Mouse (Mus musculus) induced T-regulatory cell, adult 2 months (primary cell): Measurements from ENCODE around the gene Lrrc47.

Experiments
- DNase-seq: peaks from one replicate; pipeline ENCODE4 v3.0.0-alpha.2; 2012; ENCODE audit warnings: low read depth

Gene Lrrc47

GRCm38 (mm10) chr4:154023754-154024601 is 12.4 kb downstream of the Lrrc47 start:
- no peak for DNase-seq

DNA sequence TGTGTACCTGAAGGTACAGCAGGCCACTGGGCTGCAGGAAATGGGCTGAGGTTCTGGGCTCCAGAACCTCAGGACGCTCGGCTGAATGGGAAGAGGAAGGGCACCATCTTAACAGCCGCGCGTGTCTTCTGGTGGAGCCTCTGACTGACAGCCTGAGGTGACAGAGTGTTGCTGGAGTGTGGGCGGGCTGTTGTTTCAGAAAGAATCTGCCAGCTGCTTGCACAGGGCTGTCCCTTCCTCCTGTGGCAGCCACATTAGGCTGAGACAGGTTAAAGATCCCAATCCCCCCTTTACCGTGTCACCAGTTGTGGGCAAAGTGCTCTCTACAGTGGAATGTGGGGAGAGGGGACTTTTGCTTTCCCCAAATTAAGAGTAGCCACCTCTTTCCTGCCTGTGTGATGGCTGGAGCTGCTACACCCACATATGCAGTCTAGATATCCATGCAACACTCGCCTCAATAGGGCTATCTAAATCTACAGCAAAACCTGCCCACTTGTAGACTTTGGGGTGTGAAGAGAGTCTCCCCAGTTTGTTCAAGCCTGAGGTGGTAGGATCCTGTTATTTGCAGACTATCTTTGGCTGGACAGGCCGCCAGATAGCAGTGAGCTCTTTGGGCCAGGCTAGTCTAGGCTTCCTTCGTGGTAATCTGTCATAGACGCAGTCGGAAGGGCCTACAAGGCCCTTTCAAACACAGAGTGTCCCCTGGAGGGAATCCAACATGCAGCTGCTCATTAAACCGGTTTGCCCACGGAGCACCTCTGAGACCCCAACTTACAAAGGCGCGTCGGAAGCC is 13.4 kb downstream of the Lrrc47 start:
- no peak for DNase-seq

GRCm38 (mm10) chr4:154025641-154026440 is 14.3 kb downstream of the Lrrc47 start, which contains the start of gene Smim1:
TSS of gene Smim1 (minus strand) at chr4:154026230.
- peak; percentile 20 for DNase-seq

- DNase-seq = no peak
Observed at GRCm38 (mm10) chr4:154026441-154026761, 14.9 kb downstream of the Lrrc47 start.

GRCm38 (mm10) chr4:154028066-154028465 is 16.5 kb downstream of the Lrrc47 start:
- DNase-seq = no peak

GRCm38 (mm10) chr4:154028646-154029045 is 17.1 kb downstream of the Lrrc47 start:
- DNase-seq = peak; percentile 52

- DNase-seq = no peak
Observed at GRCm38 (mm10) chr4:154037123-154037522, 25.6 kb downstream of the Lrrc47 start.

DNA sequence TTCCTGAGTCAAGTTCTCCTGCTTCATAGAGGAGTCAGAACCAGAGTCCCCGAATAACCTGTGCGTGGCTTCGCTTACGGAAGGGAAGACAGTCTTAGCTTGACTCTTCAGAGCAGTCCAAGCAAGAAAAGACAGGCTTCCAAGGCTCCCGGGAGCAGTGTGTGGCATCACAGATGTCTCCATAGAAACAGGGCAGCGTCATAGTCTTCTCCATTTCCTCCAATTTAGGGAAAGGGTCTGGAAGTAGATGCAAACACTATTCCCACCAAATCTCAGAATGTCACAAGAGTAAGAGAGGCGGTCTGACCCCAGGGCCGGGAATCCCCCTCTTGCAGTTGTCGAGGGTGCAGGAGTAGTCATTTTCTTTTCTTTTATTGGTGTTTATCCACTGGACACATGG is 31.0 kb downstream of the Lrrc47 start, which contains the start of gene Ccdc27:
Gene Ccdc27 (minus strand): TSS at position 101 of the 400 bp plus-strand sequence.
- DNase-seq = no peak

- no peak for DNase-seq
Observed at GRCm38 (mm10) chr4:154045837-154046236, 34.3 kb downstream of the Lrrc47 start.

- no peak for DNase-seq
Observed at GRCm38 (mm10) chr4:154051401-154051800, 39.9 kb downstream of the Lrrc47 start.

GRCm38 (mm10) chr4:154053065-154053464 is 41.5 kb downstream of the Lrrc47 start:
- no peak for DNase-seq

- DNase-seq = no peak
Observed at GRCm38 (mm10) chr4:154055482-154055881, 44.0 kb downstream of the Lrrc47 start.

GRCm38 (mm10) chr4:154056046-154056445 is 44.5 kb downstream of the Lrrc47 start:
- no peak for DNase-seq

DNA sequence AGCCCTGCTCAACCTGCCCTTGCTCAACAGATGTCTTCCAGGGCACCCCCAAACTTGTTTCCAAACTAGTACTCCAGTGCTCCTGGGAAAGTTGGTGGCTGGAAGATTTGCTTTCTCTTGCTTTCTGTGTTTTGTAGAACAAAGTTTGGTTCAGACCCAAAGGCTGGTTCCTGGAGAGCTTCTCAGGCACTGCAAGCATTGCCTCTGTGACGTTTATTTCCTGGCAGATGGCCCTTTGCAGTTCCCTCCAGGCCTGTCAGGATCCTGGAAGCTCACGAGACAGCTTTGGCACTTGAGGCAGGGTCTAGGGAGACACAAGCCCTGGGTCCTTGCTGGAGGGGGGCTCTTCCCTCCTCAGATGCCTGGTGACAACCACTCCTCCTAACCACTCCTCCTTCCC is 45.1 kb downstream of the Lrrc47 start:
- DNase-seq = no peak

DNA sequence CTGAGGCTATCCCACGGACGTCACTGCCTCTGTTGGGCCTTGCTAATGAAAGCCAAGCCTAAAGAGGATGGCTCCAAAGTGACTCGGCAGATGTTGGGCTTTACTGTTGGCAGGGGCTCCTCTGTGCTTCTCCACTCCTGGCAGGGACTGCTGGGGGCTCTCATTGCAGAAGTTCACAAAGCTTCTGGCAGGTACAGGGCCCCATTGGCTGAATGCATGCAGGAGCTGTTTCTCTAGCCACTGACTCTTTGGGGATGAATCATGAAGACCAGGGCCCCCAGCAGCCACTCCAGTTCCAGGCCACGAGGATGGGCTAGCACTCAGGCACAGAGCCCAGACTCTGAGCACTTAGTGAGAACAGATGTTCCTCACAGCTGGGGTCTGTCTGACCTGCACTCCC is 46.2 kb downstream of the Lrrc47 start:
- no peak for DNase-seq

DNA sequence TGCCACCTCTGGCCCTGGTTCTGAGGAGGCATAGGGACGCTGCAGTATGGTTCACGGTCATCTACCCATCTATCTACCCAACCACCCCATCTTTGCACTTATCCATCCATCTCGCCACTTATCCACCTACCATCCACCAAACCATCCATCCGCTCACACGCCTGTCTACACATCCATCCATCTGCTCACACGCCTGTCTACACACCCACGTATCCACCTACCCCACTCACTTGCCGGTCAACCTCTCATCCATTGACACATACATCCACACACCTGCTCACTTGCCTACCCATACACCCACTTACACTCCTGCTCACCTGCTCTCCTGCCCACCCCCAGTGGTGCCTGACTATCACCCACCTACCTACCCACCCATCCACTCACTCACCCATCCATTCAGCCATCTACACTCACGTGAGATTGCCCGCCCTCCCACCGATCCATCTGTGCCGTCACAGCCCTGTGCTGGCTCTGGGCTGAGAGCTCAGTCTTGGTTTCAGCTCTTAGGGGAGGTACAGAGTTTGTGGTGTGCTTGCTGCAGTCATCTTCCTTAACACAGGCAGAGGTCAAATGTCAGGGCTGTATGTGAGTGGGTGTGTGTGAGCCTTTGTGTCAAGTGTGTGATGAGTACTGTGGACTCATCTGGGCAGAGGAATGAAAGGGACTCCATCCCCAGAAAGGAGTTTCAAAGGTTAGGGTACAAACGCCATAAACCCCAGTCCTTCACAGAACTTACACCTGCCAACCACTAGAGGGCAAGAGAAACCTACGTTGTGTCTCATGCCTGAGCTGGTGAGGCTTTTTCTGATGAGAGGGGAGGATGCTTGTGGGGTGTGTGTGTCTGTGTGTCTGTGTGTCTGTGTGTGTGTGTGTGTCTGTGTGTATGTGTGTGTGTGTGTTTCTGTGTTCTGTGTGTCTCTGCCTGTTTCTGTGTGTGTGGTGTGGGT is 53.6 kb downstream of the Lrrc47 start:
- DNase-seq = peak; percentile 56

DNA sequence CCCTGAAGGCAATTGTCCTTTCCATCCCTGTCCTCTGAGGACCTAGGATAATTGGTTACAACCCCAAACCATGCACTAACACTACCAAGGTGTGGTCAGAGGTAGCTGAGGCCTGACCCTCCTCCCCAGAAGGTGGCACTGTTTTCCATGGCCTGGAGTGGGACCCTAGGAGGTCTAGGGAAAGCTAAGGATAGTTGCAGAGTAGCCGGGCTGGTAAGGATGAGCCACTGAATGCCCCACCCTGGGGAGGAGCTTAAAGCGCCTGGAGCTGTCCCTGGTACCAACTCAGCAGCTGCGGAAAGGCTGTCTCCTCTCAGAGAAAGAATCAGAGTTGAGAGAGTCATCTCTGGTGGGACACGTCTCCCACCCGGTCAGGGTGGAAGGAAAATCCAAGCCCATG is 59.4 kb downstream of the Lrrc47 start:
- DNase-seq = peak; percentile 5
